Mouse (Mus musculus) CD8-positive naive resting alpha-beta T cell, adult 2 months (primary cell): ENCODE data around the gene Hcst.

Source experiments
- DNase-seq, 2 experiments: peaks; one replicate each; pipeline ENCODE4 v3.0.0; 2022; ENCODE audit warnings: low read depth in 2 of 2, low spot score in 2 of 2

The Hcst gene

DNA sequence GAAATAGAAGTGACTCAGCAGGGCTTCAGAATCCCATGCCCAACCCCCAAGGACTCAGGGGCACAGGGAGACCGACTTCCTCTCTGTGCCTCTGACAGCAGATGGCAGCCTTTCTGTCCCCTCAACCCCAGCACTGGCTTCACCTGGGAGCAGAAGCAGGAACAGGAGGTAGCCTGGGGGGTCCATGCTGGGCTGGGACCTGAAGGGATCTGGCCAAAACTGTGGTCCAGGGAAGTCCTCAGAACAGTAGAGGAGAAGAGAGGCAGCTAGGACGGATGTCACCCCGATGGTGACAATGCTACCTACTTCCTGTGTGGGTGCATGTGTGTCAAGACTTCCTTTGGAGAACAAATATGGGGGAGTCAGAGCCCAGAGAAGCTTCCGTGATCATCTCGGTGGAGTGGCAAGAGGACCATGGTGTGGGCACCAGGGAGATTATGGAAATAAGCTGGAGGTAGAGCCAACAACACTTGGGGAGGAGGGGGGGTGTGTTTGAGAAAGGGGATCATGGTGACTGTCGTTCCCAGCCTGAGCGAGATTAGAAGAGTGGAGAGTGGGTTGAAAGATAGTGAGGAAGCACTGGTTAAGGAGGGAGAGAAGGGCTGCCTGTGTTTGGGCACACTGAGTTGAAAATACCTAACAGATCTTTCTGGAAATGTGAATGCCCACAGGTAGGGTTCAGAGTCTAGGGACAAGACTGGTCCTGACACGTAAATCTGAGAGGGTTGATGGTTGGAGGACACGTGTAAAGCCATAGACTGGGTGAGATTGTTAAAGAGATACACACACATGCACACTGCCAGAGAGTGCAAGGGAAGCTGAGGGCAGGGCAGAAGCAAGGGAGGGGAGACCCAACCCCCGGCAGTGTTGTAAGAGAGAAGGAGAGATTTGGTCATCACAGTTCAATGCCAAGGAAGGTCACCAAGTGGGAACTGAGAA lies at the start of gene Hcst:
Gene Hcst, minus strand, starts transcription at position 294 of the 939 bp plus-strand sequence.
- DNase-seq, result peak; percentile 40 to 58

DNA sequence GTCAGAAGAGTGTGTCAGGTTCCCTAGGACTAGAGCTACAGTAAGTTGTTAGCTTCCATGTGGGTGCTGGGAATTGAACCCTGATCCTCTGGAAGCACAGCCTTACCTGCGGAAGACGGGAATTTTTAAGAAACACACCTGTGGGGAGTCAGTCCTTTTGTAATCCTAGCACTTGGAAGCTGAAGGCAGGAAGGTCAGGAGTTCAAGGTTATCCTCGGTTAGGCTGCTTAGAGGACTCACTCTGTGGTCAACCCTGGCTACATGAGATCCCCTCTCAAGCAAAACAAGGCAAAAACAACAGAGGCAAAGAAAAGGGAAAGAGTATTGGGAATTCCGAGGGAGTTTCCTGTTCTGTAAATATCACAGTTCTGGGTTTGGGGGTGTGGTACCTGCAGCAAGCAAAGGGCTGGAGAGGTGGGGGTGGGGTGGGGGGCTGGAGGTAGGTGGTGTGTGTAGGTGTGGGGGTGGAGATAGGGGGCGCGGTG lies 45.2 kb upstream of the Hcst start:
- DNase-seq, result no peak

GRCm38 (mm10) chr7:30463996-30464395 lies 44.3 kb upstream of the Hcst start:
- no peak for DNase-seq

GRCm38 (mm10) chr7:30463568-30463967 lies 43.9 kb upstream of the Hcst start:
- no peak for DNase-seq

DNA sequence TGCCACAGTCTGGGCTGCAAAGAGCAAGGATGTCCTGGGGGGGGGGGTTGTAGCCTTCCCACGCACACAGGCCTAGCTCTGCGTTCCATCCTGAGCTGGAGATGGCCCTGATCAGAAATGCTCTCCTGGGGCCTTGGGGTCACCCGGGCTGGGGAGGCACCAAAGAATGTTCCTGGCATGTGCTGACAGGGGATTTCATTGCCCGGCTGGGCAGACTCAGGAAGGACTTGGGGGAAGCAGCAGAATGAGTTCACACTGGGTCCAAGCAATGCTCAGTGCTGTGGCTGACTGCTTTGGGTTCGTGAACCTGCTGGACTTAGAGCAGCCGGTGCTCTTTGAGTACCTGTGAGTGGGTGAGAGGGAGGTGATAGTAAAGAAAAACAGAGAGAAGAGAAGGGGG lies 39.8 kb upstream of the Hcst start:
- no peak for DNase-seq

DNA sequence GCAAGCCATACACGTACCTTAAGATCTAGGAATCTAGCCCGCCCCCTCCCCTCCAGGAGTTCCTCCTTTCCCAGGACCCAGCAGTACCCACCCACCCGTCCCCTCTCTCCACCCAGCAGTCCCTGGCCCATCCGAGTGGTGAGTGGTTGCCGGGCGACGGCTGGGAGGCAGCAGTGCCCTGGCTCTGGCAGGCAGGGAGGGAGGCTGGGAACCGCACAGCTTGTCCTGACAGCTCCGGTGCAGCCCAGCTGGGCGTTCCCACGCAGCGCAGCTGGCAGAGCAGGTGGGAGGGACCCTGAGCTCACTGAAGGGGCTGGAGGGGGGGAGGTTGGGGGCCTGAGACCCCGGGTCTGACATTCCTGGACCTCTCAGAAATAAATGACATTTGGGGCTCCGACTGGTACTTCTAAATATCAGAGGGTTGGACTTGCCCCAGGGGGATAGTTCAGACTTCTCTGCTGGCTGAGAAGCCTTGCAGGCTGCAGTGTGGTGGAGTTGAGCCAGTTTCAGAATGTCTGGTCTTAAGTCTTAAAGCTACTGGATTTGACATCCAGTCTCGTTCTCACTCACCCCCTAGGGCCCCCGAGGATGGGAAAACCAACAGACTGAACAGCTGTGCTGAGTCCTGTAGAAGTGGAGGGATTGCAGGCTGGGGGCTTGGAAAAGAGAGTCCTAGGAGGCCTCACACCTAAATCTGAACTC lies 38.1 kb upstream of the Hcst start, which contains the start of the genes Kirrel2 and Nphs1:
Gene Kirrel2, minus strand, starts transcription at position 62 of the 702 bp plus-strand sequence.
Gene Nphs1, plus strand, starts transcription at position 687 of the 702 bp plus-strand sequence.
- DNase-seq, result no peak

GRCm38 (mm10) chr7:30456911-30457628 lies 37.4 kb upstream of the Hcst start:
- DNase-seq, result no peak

- no peak for DNase-seq
Observed at GRCm38 (mm10) chr7:30456487-30456886, 36.8 kb upstream of the Hcst start.

- no peak for DNase-seq
Observed at GRCm38 (mm10) chr7:30454259-30454658, 34.6 kb upstream of the Hcst start.

DNA sequence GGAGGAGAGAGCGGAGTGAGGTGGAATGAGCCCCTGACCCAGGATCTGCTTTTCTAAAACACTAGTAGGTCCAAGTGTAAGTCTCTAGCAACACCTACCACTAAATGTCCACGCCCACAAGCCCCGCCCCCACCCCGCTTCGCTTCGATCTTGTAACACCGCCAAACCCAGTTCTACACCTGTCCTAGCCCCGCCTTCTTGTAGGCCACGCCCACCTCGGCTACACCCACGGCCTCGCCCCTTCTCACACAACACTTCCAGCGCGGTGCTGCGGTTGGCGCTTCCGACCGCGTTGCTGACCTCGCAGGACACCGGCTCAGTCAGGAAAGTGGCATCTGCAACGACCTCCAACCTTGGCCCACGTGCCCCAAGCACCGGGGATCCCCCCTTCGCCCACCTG lies 34.1 kb upstream of the Hcst start:
- no peak for DNase-seq

DNA sequence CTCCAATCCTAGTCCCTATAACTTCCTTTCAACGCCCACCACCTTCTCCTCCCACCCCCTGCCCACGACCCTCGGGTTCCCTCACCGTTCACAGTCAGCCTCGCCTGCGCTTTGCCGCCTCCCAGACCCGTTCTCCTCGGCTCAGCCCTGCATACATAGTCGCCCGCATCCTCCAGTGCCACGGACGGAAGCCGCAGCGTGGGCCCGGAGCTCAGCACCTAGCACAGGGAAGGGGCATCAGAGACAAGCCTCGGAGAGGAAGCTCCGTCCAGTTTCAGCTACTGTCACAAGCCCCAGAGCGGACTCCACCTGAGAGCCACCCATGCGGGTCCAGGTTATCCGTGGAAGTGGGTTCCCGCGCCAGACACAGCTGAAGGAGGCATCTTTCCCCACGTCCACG lies 33.7 kb upstream of the Hcst start:
- DNase-seq, result no peak

DNA sequence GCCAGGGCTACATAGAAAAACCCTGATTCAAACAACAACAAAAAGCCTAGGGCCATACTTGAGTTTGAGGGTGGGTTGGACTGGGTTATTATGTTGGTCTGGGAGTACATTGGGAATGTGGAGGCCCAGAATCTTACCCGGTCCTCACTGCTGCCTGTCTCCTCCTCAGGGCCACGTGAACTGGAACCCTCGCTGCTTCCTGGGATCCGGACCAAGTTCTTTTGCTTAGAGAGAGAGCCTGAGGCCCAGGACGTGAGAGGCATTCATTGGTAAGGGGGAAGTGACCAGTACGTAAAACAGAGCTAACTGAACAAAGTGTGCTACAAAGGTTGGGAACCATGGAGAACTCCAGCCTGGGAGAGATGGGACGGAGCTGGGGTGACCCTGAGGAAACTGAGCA lies 30.6 kb upstream of the Hcst start:
- DNase-seq, result no peak

DNA sequence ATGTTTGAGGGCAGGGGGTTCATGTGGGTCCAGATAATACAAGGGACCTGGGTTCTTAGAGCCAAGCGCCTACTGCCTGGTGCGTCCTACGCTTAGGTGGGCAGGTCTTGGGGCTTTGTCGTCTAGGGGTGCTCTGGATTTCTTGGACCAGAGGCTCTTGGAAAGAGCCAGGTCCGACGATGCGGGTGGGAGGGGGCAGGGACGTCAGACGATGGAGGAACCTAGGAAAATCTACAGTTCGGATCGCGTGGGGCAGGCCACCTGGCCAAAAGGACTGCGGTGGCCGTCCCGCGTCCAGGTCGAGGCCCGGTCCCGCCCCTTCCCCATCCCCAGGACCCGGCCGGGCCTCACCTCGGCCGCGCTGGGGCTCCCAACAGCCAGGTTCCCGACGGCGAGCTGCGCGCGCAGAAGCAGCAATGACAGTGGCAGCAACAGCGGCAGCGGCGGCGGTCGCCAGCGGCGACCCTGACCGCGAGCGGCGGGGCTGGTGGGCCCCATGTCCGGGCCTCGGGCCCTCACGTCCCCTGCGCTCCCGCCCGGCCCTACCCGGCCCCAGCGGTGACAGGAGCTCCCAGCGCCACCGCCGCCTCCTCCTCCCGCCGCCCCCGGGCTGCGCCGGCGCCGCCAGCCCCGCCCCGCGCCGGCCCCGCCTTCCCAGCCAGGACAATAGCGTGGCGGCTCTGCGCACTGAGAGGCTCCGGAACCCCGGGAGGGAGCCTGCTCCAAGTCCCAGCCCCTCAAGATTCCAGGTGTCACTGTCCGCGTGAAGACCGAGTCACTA lies 25.5 kb upstream of the Hcst start, which contains the start of gene Aplp1:
Gene Aplp1, minus strand, starts transcription at position 565 of the 781 bp plus-strand sequence.
- no peak for DNase-seq

- no peak for DNase-seq
Observed at GRCm38 (mm10) chr7:30444154-30444970, 24.7 kb upstream of the Hcst start.

GRCm38 (mm10) chr7:30443696-30444095 lies 24.0 kb upstream of the Hcst start:
- DNase-seq, result no peak

DNA sequence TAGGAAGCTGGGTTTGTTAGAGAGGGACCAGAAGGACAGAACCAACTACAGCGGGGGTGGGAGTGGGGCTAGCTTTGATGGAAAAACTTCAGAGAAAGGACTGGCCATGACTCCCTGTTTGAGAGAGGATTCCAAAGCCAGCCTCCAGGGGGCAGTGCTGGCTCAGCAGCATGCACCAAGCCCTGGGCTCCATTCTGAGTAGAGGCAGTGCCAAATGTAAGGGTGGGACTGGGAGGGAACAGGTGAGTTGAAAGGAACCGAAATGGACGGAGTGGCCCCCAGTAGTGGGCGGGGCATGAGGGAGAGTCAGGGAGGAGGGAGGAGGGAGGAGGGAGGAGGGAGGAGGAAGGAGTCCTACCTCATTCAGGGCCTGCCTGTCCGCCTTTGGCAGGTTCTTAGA lies 21.0 kb upstream of the Hcst start:
- DNase-seq, result peak; percentile 51 to 59

GRCm38 (mm10) chr7:30439734-30440133 lies 20.1 kb upstream of the Hcst start:
- no peak for DNase-seq

- no peak for DNase-seq
Observed at GRCm38 (mm10) chr7:30436879-30437278, 17.2 kb upstream of the Hcst start.

DNA sequence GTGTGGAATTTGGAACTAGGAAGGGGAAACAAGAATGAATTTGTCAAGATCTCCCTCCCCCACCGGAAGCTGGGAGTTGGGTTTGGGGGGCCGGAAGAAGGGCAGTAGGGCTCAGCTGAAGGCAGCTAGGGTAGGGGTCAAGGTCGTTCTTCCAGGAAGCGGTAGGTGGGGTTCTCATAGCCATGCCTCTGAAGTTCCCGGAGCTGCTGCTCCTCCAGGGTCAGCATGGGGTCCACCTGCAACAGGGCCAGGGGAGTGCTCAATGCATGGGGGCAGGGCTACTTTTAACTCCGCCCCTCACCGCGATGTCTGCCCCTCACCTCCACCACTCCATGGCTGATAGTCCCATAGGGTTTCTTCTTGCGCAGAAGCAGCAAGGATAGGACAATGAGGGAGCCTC lies 15.5 kb upstream of the Hcst start:
- DNase-seq, result no peak

DNA sequence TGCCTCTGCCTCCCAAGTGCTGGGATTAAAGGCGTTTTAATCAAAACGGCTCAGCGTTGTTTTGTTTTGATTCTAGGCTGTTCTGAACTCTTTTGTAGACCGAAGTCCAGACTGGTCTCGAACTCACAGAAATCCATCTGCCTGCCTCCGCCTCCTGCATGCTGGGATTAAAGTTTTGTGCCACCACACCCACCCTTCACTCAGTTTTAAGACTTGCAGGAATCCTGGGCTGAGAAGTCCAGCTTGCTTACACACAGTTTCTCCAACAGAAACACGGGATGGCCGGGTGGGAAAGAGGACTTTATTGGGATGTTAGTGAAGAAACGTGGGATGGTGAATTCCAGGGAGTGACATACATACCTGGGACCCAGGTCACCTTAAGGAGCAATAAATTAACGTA lies 15.0 kb upstream of the Hcst start:
- no peak for DNase-seq
